Mouse (Mus musculus) ES-E14 (cell line): ENCODE measurements around the gene Fnbp1. TPM values are rescaled to one million over a fixed set of nuclear protein-coding genes. Genes with fewer than 3 reads are reported as not detected.
"Not testable (repeated sequence)": the region's sequence is repeated elsewhere in the genome, so short reads cannot be mapped to it uniquely, and the experiment has no call there.

Source experiments
- DNase-seq: peaks from one replicate; pipeline ENCODE4 v3.0.0-alpha.2; 2013; ENCODE audit warnings: low read depth, low spot score
- H3K27ac ChIP-seq: 2 replicates; pipeline ENCODE4 v1.5.1; 2012; ENCODE audit warnings: low read depth, mild to moderate bottlenecking, low read length, moderate library complexity, mixed read lengths; ENCODE audit not compliant: poor library complexity, insufficient read depth, severe bottlenecking
- H3K36me3 ChIP-seq: 2 replicates; pipeline ENCODE4 v1.6.1; 2012; ENCODE audit warnings: mild to moderate bottlenecking, low read length, moderate library complexity, mixed read lengths; ENCODE audit not compliant: control insufficient read depth, poor library complexity, insufficient read depth, severe bottlenecking
- H3K4me1 ChIP-seq, 2 experiments: fragments of 150-350 bp in 1 of 2; sonication (generic) in 1 of 2; 2 replicates each; pipeline ENCODE4 v1.6.1; 2012; ENCODE audit warnings: low read length in 2 of 2, mild to moderate bottlenecking in 1 of 2, mixed read lengths in 1 of 2; ENCODE audit not compliant: control insufficient read depth in 2 of 2, insufficient read depth in 2 of 2, poor library complexity in 1 of 2
- H3K4me3 ChIP-seq, 2 experiments: fragments of 150-350 bp in 1 of 2; sonication (generic) in 1 of 2; 2 replicates each; pipeline ENCODE4 v1.5.1; 2012; ENCODE audit warnings: low read length in 2 of 2, low read depth in 1 of 2, mild to moderate bottlenecking in 1 of 2, mixed read lengths in 1 of 2; ENCODE audit not compliant: insufficient read depth in 1 of 2, poor library complexity in 1 of 2, severe bottlenecking in 1 of 2
- H3K9ac ChIP-seq: 2 replicates; pipeline ENCODE4 v1.6.1; 2012; ENCODE audit warnings: low read depth, mild to moderate bottlenecking, low read length, mixed read lengths; ENCODE audit not compliant: poor library complexity, insufficient read depth, severe bottlenecking
- H3K9me3 ChIP-seq: fragments of 150-350 bp; sonication (generic); 2 replicates; pipeline ENCODE4 v1.6.1; 2012; ENCODE audit warnings: low read depth, mild to moderate bottlenecking, low read length; ENCODE audit not compliant: control insufficient read depth, insufficient read depth
- CHD2 ChIP-seq: IDR thresholded peaks from 2 replicates; pipeline ENCODE4 v1.6.1; 2014; ENCODE audit warnings: mild to moderate bottlenecking, low read depth, low read length, inconsistent platforms
- HCFC1 ChIP-seq: IDR thresholded peaks from 2 replicates; pipeline ENCODE4 v1.6.1; 2012; ENCODE audit warnings: low read length, inconsistent platforms, borderline replicate concordance; ENCODE audit not compliant: insufficient read depth
- MAFK ChIP-seq: IDR thresholded peaks from 2 replicates; pipeline ENCODE4 v1.6.1; 2014; ENCODE audit warnings: mild to moderate bottlenecking, low read depth, low read length, inconsistent platforms; ENCODE audit not compliant: insufficient read depth
- ZC3H11A ChIP-seq: IDR thresholded peaks from 2 replicates; pipeline ENCODE4 v1.6.1; 2012; ENCODE audit warnings: low read depth, mild to moderate bottlenecking, inconsistent platforms, low read length, borderline replicate concordance
- ZNF384 ChIP-seq: IDR thresholded peaks from 2 replicates; pipeline ENCODE4 v1.6.1; 2012; ENCODE audit warnings: low read depth, low read length, inconsistent platforms
- in situ Hi-C, 2 experiments: fragments of 600-800 bp; cut with MboI; formaldehyde crosslinking; loops; one replicate each; pipeline ENCODE4 v1.15.1; 2025; ENCODE audit warnings: low sequenced_read_pairs in 2 of 2, inconsistent platforms in 1 of 2; ENCODE audit not compliant: unreplicated experiment in 2 of 2
- total RNA-seq: library from RNA; depleted of rRNA; stranded (reverse); fragments of 300-350 nt; gene quantifications from 2 replicates; pipeline ENCODE4 v1.2.3, GENCODE M21; 2012

The Fnbp1 gene
- total RNA-seq, 1 experiment, result 16.5 TPM

- no peak overlapping the region; the same call in 1 of the 2 replicates for H3K27ac ChIP-seq
- TF ChIP-seq MAFK, result no peak
- no peak for TF ChIP-seq ZNF384
- no peak for TF ChIP-seq HCFC1
- TF ChIP-seq ZC3H11A, result no peak
- no peak for TF ChIP-seq CHD2
- H3K9ac ChIP-seq, result peak overlapping the region; percentile 9; the same call in 1 of the 2 replicates
- H3K36me3 ChIP-seq, result peaks cover 50% of the 10 kb centered on the region
- H3K9me3 ChIP-seq, result no peaks in the 10 kb centered on the region
- in situ Hi-C loops, result no loop called here
- DNase-seq, result no peak
- no peak overlapping the region for H3K4me3 ChIP-seq
- H3K4me1 ChIP-seq, result peaks cover 4 to 10% of the 10 kb centered on the region in 2 experiments; a peak in 3 of 4 replicates
Measured at GRCm38 (mm10) chr2:31172536-31172935, 30.7 kb upstream of the Fnbp1 start.

GRCm38 (mm10) chr2:31172001-31172400 is 30.2 kb upstream of the Fnbp1 start:
- Histone ChIP-seq H3K27ac (peak overlapping the region; percentile 53; the same call in 1 of the 2 replicates), H3K9ac (peak overlapping the region; percentile 9; the same call in 1 of the 2 replicates), H3K9me3 (no peaks in the 10 kb centered on the region), H3K4me1 (peaks cover 4 to 10% of the 10 kb centered on the region in 2 experiments; a peak in 3 of 4 replicates), H3K4me3 (no peak overlapping the region), H3K36me3 (peaks cover 44% of the 10 kb centered on the region)
- no peak for DNase-seq
- TF ChIP-seq MAFK (peak; percentile 59; the same call in 1 of the 2 replicates), CHD2 (no peak), ZNF384 (no peak), HCFC1 (no peak), ZC3H11A (no peak)
- in situ Hi-C loops, result no loop called here

GRCm38 (mm10) chr2:31170164-31170563 is 28.4 kb upstream of the Fnbp1 start:
- Histone ChIP-seq H3K4me3 (no peak overlapping the region), H3K27ac (no peak overlapping the region), H3K9ac (no peak overlapping the region), H3K36me3 (peaks cover 43% of the 10 kb centered on the region), H3K9me3 (no peaks in the 10 kb centered on the region), H3K4me1 (peaks cover 7 to 17% of the 10 kb centered on the region in 2 experiments)
- in situ Hi-C loops, result no loop called here
- no peak for TF ChIP-seq ZNF384
- no peak for TF ChIP-seq CHD2
- no peak for DNase-seq

- in situ Hi-C loops, result no loop called here
- peaks cover 12 to 26% of the 10 kb centered on the region in 2 experiments for H3K4me1 ChIP-seq
Measured at GRCm38 (mm10) chr2:31169001-31169400, 27.2 kb upstream of the Fnbp1 start.

GRCm38 (mm10) chr2:31167571-31167970 is 25.8 kb upstream of the Fnbp1 start:
- Histone ChIP-seq H3K36me3 (peaks cover 32% of the 10 kb centered on the region), H3K4me1 (peaks cover 20 to 27% of the 10 kb centered on the region in 2 experiments)
- H3K9ac ChIP-seq, DNase-seq, H3K27ac ChIP-seq, H3K9me3 ChIP-seq, in situ Hi-C loops, H3K4me3 ChIP-seq: not testable (repeated sequence)

More at GRCm38 (mm10) chr2:31169001-31169400, 27.2 kb upstream of the Fnbp1 start:
- TF ChIP-seq ZC3H11A (no peak), MAFK (peak; percentile 44; the same call in 1 of the 2 replicates), HCFC1 (no peak), CHD2 (no peak)
- no peaks in the 10 kb centered on the region for H3K9me3 ChIP-seq
- no peak overlapping the region for H3K4me3 ChIP-seq
- H3K36me3 ChIP-seq, result peaks cover 36% of the 10 kb centered on the region
- no peak for DNase-seq
- peak overlapping the region; percentile 49 for H3K9ac ChIP-seq
- H3K27ac ChIP-seq, result peak overlapping the region; percentile 48; the same call in 1 of the 2 replicates
